Mouse (Mus musculus) C2C12 (cell line): Measurements from ENCODE around the gene Arrdc2.

Experiments
- CEBPB ChIP-seq: IDR thresholded peaks from one replicate; pipeline ENCODE4 v1.6.1; 2011; ENCODE audit warnings: low read depth, mild to moderate bottlenecking, control low read depth, moderate library complexity
- CTCF ChIP-seq: IDR thresholded peaks from one replicate; pipeline ENCODE4 v1.5.1; 2011; ENCODE audit not compliant: control insufficient read depth, insufficient read depth, insufficient read length
- FOSL1 ChIP-seq: IDR thresholded peaks from one replicate; pipeline ENCODE4 v1.8.0; 2011; ENCODE audit warnings: mild to moderate bottlenecking, low read length; ENCODE audit not compliant: poor library complexity, insufficient read depth, severe bottlenecking
- MAX ChIP-seq: IDR thresholded peaks from one replicate; pipeline ENCODE4 v1.6.1; 2011; ENCODE audit warnings: mild to moderate bottlenecking, control low read depth
- MYOD1 ChIP-seq: IDR thresholded peaks from one replicate; pipeline ENCODE4 v1.6.1; 2011; ENCODE audit warnings: low read depth; ENCODE audit not compliant: control insufficient read depth, insufficient read length
- MYOG ChIP-seq: IDR thresholded peaks from one replicate; pipeline ENCODE4 v1.6.1; 2011; ENCODE audit not compliant: control insufficient read depth, insufficient read length; ENCODE audit errors: extremely low read depth
- USF1 ChIP-seq: IDR thresholded peaks from one replicate; pipeline ENCODE4 v1.6.1; 2011; ENCODE audit warnings: low read depth, mild to moderate bottlenecking, control low read depth, moderate library complexity

DNA sequence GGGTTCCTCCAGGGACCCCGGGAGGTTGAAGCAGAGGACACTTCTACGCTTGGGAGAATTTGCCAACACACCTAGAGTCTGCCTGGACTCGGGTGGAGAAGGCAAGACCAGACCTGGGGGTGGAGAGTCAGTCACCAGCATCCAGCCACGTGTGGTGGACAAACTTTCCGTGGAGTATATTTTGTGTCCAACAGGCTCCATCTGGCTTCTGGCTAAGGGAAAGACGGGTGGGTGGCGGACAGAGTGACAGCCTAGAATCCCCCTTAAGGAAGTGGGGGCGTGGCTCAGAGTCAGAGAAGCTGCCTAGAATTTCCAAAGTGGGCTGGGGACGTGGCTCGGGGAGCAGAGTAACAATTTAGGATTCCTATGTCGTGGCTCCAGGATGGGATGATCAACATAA, 17.5 kb downstream of the Arrdc2 start:
- TF ChIP-seq CEBPB (no peak), CTCF (no peak), MAX (no peak), MYOG (no peak), USF1 (no peak), FOSL1 (no peak), MYOD1 (no peak)
